Mouse (Mus musculus): ENCODE results near the gene Bnip3.

Gene Bnip3

DNA sequence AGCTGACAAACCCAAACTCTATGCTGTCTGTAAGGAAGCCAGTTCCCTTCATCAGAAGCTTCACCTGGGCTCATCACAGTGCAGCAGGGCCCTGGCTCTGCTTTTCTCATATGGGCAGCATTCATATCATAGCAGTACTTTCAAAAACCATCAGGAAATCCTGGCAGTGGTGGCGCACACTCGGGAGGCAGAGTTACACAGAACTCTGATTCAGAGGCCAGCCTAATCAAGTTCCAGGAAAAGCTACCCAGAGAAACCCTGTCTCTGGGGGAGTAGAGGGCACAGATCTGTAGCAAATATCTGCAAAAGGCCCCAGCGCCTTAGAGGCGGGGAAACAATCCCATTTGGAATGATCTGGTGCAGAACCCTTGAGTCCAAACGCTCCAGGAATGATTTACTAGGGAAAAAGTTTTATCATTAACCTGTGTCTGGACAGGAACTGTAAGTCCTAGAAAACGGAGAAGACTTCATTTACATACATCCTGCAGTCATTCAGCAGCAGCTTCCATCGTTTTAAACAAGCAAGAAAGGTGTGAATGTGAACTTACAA lies 5.4 kb downstream of the Bnip3 start:
- no peak for DNase-seq (ENCODE audit: low spot score)

DNA sequence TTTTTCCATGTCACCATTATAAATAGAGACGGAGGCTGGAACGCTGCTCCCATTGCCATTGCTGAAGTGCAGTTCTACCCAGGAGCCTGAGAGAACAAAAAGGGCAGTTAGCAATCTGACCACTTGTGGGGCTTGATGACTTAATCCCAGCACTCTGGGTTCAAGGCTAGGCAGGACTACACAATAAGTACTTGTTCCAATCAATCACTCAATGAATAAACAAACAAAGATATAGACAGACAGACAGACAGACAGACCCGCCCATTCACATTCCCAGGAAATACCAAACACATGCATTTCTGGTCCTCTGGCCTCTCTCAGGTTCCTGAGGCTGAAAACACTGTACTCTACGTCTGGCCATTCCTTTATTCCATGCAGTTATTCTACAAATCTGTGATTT lies 10.6 kb downstream of the Bnip3 start:
- DNase-seq (ENCODE audit: low spot score) = no peak

DNA sequence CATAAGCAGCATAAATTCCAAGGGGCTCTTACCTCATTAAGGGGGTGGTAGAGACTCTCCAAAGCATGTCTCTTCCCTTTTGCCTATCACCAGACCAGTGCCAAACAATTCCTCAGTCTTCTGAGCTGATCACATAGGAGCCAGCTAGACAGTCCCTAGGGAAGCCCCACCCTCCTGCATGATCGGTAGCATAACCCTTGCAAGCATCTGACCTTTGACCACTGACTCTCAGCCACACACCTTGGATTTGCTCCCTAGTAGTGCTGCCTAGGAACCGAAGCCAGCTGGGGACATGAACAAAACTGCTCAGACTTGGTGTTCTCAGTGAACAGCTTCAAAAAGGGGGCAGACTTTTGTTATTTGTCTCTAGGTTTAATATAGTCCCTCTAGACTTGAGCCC lies 11.2 kb downstream of the Bnip3 start:
- DNase-seq (ENCODE audit: low spot score) = no peak

DNA sequence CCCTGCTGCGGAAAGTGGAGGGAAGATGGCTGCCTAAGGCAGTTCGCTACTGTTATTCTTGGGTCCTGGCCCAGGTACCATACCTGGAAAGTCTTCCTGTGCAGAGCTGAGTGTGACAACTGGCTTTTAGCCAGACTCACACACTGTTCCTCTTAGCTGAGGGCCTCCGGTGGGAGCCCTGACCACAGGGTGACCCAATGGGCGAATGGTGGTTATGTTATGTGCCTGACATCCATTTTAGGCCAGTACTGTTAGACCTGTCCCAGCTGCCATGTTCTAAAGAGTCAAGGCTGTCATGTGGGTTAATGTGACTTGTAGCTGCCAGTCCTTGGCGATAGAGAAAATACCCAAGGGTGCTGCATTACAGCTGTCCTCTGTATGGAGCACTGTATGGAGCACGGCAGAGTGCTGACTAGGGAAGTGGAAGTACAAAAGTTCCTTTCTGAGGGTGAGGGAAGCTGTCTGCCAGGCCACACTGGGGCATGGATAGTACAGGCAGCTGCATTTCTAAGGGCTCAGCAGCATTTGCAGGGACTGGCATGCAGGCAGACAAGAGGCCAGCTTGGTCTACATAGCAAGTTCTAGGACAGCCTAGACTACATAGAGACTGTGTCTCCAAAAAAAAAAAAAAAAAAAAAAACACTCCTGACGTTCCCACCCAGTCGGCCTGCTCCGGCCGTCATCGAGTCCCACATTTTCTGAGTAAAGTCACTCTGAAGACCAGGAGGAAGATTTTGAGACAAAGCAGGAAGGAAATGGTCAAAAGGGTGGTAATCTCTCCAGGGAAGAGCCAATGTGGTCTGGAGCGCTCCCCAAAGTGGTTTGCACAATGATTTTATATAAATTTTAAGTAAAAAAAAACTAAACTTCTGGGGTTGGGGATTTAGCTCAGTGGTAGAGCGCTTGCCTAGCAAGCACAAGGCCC lies 23.7 kb downstream of the Bnip3 start:
- DNase-seq (ENCODE audit: low spot score) = no peak

DNA sequence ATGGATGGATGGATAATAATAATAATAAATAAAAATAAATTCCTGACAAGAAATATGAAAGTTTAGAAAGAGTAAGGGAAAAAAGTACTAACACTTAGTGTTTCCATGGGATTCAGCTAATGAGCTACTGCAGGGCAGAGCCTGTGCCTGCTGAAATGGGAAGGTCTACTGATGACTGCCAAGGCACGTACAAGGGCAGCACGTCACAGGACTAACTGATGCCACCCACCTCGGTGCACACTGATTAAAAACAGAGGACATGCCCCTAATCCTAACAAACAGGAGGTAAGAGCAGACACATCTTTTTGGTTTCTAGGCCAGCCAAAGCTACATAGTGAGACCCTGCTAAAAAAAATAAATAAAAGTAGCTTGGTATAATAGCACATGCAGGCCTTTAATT lies 25.6 kb downstream of the Bnip3 start:
- DNase-seq (ENCODE audit: low spot score) = no peak

DNA sequence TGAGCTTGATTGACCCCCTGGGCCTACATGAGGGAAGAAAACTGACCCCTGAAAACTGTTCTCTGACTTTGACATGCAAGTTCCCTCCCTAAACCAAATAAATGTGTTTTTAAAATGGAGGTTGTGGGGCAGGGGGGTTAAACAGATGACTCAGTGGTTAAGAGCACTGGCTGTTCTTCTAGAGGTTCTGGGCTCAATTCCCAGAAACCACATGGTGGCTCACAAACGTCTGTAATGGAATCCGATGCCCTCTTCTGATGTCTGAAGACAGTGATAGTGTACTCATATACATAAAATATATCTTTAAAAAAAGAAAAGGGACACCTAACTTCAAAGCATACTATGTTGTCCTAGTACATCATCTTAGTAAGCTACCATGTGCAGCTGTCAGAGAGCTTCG lies 34.3 kb downstream of the Bnip3 start:
- DNase-seq (ENCODE audit: low spot score) = no peak

DNA sequence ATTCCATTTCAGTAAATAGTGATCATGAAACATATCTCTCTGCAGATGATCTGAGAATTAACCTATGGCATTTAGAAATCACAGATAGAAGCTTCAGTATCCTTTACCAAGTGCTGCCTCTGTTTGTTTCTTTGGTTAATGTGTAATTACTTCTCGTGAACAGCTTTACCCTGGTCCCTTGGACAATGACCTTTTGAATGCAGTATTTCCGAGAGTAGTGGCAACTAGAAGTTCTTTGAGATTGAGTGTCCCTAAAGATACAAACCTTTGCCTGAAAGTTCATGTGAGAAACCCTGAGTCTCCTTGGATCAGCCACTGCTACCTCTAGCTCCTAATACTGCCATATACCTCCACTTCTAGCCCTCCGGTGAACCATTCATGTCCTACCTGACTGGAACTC lies 36.4 kb downstream of the Bnip3 start:
- DNase-seq (ENCODE audit: low spot score) = no peak

DNA sequence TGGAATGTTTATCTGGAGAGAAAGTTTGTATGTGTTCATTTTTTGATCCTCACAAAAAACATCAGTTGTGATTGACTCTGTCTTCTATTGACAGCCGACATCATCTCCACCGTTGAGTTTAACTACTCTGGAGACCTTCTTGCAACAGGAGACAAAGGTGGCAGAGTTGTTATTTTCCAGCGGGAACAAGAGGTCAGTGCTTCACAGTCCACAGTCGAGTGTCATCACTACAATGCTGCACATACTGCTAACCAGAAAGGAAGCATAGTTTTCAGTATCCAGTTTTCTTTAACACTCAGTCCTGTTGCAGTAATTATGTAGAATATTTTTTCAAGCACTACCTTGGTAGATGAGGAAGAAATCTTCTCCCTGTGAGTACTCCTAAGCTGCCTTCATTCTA lies 41.0 kb downstream of the Bnip3 start:
- no peak for DNase-seq (ENCODE audit: low spot score)

DNA sequence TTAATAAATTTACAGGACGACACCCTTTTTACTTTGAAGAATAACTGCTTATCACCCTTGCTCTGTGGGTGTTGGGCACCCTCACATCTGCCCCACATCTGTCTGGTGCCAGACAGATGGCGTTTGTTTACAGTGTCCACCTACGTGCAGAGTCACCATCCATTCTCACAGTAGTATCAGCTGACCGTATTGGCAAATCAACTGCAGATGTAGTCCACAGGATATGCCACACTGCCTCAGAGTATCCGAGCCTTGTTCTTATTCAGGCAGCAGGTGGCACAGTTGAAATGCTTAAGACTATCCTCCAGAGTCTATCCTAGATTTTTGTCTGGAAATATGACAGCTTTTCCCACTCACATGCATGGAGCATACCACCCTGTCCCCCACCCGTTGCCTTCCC lies 42.0 kb downstream of the Bnip3 start:
- no peak for DNase-seq (ENCODE audit: low spot score)

DNA sequence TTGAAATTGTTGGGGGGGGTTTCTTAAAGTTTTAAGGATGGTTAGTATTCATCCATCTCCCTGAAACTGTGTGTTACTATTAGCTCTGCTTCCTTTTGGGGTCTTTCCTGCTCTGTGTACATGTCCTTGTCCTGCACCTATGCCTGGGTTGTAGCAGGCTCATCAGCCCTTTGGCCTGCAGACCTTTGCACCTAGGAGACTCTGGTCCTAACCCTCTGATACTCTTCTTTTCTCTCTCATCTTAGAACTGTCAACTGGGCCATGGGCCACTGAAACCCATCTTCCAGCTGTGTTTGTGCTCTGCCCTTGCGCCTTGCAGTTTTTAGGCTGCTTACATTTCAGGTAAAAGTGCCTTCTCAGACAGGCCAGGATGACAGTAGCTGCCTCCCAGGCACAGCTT lies 44.5 kb downstream of the Bnip3 start:
- DNase-seq (ENCODE audit: low spot score) = no peak

DNA sequence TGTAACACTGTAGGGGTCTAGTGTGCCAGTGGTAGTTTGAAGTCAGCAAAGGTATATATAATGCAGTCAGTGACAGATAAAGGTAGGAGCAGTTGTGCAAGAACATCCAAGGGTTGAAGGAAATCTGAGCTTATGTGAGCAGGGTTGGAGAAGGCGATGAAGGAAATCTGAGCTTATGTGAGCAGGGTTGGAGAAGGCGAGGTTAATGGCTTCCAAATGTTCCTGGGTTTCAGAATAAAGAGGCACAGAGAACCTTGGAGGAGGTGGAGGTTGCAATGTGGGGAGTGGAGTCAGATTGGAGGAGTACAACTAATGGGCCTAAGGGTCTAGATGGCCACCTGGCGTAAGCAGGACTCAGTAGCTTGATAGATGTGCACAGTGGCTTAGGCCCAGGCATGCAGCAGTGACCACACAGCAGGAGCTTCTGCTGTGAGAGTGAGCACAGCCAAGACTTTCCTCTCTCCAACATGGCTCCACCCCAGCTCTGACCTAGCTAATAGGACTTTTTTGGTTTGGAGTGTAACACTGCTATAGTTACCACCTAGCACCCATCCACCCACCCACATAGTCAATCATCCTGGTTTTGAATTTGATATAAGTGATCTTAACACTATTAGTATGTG lies 45.3 kb downstream of the Bnip3 start:
- DNase-seq (ENCODE audit: low spot score) = no peak

DNA sequence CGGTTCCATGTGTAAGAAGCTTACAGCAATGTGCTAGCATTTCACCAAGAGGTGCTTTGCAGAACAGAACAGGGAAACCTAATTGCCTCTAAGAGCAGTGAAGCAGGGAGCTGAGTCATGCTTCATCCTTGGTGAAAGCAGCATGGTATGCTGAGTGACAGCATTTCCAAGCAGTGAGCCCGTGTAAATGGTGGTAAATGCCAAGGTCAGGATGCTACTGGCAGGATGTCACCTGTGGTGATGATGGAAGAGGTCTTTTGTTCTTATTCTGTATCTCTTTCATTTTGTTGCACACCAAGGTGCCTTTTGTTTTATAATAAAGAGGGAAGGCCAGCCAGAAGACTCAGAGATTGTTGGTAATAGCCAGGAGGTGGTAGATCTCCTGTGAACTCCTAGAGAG lies 52.6 kb downstream of the Bnip3 start:
- peak; percentile 32 for DNase-seq (ENCODE audit: low spot score)

DNA sequence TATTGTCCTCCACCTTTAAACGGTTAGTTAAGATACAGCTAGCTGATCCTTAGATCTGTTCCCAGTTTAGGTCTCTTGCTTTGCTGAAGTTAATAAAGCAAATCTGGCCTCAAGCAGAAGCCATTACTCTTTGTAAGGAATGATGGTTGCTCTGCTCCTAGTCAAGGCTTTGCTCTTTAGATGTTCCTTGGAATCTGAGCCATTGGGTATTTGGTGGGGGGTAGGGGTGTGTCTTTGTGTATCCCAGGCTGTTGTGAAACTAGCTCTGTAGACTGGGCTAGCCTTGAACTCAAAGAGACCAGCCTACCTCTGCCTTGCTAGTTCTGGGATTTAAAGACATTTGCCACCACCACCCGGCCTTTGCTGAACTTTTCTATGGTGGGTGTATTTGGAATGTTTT lies 55.1 kb downstream of the Bnip3 start:
- DNase-seq (ENCODE audit: low spot score) = no peak

DNA sequence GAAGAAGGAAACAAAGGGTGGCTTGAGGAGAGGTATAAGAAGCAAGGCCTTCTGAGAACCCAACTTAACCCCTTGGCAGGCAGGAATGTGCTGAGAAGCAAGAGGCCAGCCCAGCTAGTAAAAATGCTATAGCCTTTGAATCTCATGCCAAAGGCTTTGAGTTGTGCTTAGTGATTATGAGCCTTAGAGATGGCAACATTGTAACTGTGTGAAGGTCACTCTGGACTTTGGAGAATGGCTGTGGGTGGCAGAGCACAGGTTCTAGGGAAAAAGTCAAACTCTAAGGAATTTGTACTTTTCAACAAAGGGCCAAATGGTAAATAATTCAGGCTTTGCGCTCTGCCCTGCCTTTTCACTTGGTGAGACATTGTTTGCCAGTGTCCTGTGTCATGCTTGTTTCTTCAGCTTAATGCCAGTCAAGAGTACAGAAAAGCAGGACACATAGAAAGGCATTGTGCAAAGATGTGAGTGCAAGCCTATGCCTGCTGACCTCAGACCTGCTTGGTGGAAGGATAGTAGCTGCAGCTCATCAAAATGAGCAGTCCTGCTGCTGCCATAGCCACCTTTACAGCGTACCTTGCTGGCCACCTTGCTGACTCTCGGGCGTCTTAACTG lies 55.8 kb downstream of the Bnip3 start:
- no peak for DNase-seq (ENCODE audit: low spot score)

DNA sequence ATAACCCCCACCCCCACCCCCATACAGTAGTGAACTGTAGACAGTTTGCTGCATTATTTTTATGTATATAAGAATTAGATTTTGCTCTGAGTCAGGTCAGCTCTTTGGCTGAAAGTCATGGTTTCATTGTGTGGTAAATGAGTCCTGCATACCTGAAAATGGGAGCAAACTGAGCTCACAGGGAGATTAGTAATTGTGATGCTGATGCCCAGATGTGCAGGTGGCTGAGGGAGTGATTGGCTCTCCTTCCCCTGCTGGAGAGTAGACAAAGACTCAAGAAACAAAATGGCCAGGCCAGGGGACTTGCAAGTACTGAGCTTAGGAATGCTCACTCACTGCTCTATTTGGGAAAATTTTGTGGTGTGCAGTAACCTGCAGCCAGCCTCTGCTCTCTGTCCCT lies 59.2 kb downstream of the Bnip3 start:
- no peak for DNase-seq (ENCODE audit: low spot score)

DNA sequence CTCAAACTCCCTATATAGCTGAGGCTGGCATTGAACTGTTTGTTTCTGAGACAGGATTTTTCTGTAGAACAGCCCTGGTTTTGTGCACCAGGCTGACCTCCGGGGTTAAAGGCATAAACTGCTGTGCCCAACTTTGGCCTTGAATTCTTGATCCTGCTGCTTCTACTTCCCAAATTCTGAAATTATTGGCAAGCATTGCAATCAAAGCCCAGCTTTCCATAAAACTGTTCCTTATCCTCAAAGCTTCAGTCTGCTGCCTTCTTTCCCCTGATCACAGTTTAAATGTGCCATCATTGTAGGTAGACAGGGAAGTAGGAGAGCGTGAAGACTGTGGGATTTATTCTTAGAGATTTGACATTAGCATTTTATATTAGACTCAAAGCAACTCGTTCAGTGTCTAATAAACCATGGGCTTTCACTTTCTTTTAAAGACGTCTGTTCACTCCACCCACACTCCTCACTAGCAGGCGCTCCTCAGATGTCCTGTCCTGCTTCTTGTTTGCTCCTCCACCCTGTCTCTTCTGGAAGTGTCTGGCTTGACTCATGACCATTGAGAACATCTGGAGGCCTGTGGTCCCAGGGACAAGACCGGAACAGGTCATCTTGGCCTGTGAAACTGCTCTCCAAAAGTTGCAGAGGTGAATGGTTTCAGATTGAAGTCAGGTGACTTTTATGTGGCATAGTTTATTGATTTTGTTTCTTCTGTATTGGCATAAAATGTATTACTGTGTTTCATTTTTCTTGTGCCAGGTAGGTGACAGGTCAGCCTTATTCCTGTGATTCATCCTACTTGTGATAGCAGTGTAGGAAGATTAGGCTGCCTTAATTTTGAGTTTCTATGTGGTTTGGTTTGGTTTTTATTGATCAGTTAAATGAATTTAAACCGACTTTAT lies 61.0 kb downstream of the Bnip3 start:
- peak; percentile 77 for DNase-seq (ENCODE audit: low spot score)

DNA sequence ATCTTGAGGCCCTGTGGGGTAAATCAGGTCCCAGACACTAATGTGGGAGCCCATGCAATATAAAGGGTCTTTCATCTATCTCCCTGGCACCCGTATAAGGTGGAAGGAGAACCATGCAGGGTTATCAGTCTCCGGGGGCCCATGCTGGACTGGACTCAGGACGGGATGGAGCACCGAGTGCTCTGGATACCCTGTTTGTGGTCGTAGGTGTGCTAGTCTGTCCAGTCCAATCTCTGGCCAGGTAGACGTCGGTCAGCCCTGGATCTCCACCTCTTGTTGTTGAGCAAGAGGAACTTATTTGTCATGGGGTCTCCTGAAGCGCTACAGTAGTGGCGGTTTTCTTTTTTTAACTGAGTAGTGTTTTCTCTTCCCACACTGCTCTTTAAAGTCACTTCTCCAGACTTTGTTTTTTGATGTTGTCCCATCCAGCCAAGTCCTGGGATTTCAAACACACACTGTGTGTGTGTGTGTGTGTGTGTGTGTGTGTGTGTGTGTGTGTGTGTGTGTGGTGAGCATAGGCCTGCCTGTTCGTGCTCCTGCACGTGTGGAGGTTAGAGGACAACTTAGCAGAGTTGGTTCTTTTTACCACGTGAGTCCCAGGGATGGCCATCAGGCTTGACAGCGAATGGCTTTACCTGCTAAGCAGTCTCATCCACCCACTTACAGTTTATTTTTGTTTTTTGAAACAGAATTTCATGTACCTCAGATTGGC lies 61.8 kb downstream of the Bnip3 start:
- DNase-seq (ENCODE audit: low spot score) = no peak

DNA sequence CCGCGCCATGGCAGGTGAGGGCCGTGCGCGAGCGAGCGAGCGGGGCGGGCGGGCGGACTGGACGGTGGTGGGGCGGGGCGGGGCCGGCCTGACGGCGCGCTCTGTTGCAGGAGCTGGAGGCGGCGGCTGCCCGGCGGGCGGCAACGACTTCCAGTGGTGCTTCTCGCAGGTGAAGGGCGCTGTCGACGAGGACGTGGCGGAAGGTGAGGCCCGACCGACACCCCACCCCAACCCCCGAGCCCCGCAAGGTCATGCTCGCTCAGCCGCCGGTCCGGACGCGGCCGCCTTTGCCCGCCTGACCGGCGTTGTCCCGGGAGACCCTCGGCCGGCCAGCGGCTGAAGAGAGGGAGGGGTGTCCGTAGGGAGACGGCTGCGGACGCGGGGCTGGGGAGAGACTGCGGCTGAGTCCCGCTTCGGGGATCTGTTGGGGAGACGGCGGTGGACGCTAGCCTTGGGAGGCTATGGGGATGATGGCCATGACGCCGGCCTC lies 62.8 kb downstream of the Bnip3 start:
- DNase-seq (ENCODE audit: low spot score) = peak; percentile 65

DNA sequence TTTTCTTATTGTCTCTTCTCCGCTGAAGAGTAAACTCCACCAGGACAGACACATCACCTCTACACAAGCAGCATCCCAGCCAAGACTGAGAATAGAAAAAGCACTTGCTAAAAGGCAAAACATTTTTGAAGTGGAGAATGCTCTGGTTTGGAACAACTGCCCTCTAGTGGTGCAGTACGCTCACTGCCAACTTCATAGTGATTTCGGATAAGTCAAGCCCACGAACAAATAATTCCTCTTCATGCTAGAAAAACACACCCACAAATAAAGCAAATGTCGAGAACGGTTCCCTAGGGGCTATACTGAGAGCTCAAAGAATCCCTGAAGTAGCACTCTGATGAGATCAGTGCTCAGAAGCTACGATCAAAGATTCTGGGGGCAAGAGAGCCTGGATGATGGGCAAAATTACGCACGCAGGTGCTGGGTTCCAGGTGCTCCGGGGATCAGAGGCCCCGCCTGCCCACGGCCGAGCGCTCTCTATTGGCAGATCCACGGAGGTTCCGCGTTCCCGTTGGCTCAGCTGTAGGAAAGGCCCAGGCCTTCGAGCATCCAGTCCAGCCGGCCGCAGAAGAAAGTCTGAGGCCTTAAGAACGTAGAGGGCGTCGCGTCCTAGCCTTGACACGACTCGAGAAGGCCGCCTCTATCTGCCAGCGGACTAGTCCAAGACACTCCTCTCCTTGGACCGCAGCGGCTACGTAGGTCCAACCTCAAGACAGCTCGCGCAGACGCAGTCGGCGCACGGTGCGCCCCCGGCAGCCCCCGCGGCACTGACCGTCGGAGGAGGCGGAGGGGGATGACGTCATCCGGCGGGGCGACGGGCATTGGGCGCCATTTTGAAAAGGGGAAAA lies 63.6 kb downstream of the Bnip3 start, which contains the start of the genes Ppp2r2d and Mapk1ip1:
Gene Ppp2r2d, plus strand, starts transcription at position 536 of the 848 bp plus-strand sequence.
Gene Mapk1ip1, minus strand, starts transcription at position 730 of the 848 bp plus-strand sequence.
- DNase-seq (ENCODE audit: low spot score) = peak; percentile 98

DNA sequence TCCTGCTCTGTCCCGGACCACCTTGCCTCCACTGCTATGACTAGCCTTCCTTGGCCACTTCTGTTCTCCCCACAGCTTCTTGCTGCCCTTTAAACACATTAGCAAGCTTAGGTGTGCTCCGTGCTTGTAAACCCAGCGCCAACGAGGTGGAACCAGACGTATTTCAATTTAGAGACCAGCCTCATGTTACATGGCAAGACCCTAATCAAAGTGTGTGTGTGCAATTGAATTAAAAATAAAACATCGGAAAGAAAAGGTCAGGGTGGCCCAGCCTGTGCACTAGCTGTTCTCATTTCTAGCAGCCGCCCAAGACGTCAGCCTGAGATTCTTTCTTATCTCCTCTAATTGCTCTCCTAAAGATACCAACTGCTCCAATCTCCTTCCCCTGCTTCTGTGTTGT lies 64.2 kb downstream of the Bnip3 start:
- no peak for DNase-seq (ENCODE audit: low spot score)
